Mouse (Mus musculus): ENCODE measurements around the gene Vdac2. TPM values are rescaled to one million over a fixed set of nuclear protein-coding genes. Genes with fewer than 3 reads are reported as not detected.
A peak's percentile ranks its signal among the peaks of the same experiment; 100 is the strongest.

The Vdac2 gene
- polyA plus RNA-seq, 1 experiment = not detected

- peaks cover 4% of the 10 kb centered on the region for H3K4me1 ChIP-seq (ENCODE audit: control insufficient read depth, insufficient read depth, low read length)
- H3K4me3 ChIP-seq (ENCODE audit: insufficient read depth, low read depth, low read length) = no peak overlapping the region
- no peak overlapping the region for H3K27ac ChIP-seq (ENCODE audit: insufficient read depth, low read depth, low read length)
- TF ChIP-seq POLR2A (IDR thresholded peaks at IDR 0.05; ENCODE audit: insufficient read depth, low read depth, low read length) (no peak), CTCF (IDR thresholded peaks at IDR 0.05; ENCODE audit: insufficient read depth, low read depth, low read length) (no peak)
- 78% methylated on average over 7 of the region's 7 CpGs for WGBS
These were observed 1.1 kb upstream of the Vdac2 start for GRCm38 (mm10) chr14:21823897-21824296.

GRCm38 (mm10) chr14:21825786-21826491, 901 bp downstream of the Vdac2 start:
- Histone ChIP-seq H3K4me1 (ENCODE audit: control insufficient read depth, insufficient read depth, low read length) (peaks cover 4% of the 10 kb centered on the region), H3K4me3 (ENCODE audit: insufficient read depth, low read depth, low read length) (no peak overlapping the region), H3K27ac (ENCODE audit: insufficient read depth, low read depth, low read length) (no peak overlapping the region)
- TF ChIP-seq CTCF (IDR thresholded peaks at IDR 0.05; ENCODE audit: insufficient read depth, low read depth, low read length) = no peak
- no peak for TF ChIP-seq POLR2A (IDR thresholded peaks at IDR 0.05; ENCODE audit: insufficient read depth, low read depth, low read length)
- 55% methylated on average over 9 of the region's 9 CpGs for WGBS

DNA sequence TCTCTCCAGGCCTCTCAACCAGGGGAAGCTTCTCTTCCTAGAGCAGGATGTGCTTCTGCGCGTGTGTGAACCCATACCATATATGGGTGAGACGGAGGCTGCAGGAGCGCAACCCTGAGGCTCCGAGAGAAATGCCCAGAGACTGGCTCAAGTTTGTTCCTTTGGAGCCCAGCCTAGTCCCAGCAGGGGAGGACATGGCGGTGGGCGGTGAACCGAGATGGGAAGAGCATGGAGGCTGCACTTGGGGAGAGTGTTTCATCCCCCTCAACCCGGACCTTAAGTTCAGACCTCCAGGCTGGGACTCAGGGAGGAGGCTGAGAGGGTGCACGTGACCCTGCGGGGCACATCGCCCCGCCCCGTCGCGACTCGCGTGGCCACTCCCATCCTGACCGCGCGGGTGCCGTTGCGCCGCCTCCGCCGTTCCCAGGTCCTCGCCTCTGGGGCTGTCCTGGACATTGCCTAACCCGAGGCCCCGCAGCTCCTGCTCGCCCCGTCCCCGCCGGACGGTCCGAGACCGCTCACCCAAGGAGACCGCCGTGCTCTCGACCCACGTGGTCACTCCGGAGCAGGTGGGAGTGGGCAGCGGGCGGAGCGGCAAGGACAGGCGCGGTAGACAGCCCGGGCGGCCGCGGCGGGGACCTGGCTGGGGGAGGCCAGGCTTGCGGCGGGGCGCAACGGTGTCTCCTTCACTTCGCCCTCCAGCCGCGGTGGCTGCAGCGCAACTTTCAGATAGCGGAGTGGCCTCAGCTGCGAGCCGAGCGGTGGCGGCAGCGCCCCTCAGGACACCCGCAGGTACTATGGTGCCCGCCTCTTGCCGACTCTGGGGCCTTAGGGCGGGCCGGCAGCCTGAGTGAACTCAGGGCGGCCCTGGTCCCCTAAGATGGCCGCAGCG, 6.1 kb downstream of the Vdac2 start:
- Histone ChIP-seq H3K27ac (ENCODE audit: insufficient read depth, low read depth, low read length) (peak overlapping the region; percentile 98), H3K4me1 (ENCODE audit: control insufficient read depth, insufficient read depth, low read length) (peaks cover 3% of the 10 kb centered on the region; the same call in 1 of the 2 replicates), H3K4me3 (ENCODE audit: insufficient read depth, low read depth, low read length) (peak overlapping the region; percentile 75)
- TF ChIP-seq POLR2A (IDR thresholded peaks at IDR 0.05; ENCODE audit: insufficient read depth, low read depth, low read length) (peak; percentile 36), CTCF (IDR thresholded peaks at IDR 0.05; ENCODE audit: insufficient read depth, low read depth, low read length) (no peak)
- WGBS = under 1% methylated on average over 73 of the region's 73 CpGs

GRCm38 (mm10) chr14:21831830-21832403, 6.9 kb downstream of the Vdac2 start:
- Histone ChIP-seq H3K4me3 (ENCODE audit: insufficient read depth, low read depth, low read length) (peak overlapping the region; percentile 75), H3K4me1 (ENCODE audit: control insufficient read depth, insufficient read depth, low read length) (peaks cover 3% of the 10 kb centered on the region; the same call in 1 of the 2 replicates), H3K27ac (ENCODE audit: insufficient read depth, low read depth, low read length) (peak overlapping the region; percentile 98; the same call in 1 of the 2 replicates)
- TF ChIP-seq CTCF (IDR thresholded peaks at IDR 0.05; ENCODE audit: insufficient read depth, low read depth, low read length) (no peak), POLR2A (IDR thresholded peaks at IDR 0.05; ENCODE audit: insufficient read depth, low read depth, low read length) (no peak)
- under 1% methylated on average over 28 of the region's 28 CpGs for WGBS

DNA sequence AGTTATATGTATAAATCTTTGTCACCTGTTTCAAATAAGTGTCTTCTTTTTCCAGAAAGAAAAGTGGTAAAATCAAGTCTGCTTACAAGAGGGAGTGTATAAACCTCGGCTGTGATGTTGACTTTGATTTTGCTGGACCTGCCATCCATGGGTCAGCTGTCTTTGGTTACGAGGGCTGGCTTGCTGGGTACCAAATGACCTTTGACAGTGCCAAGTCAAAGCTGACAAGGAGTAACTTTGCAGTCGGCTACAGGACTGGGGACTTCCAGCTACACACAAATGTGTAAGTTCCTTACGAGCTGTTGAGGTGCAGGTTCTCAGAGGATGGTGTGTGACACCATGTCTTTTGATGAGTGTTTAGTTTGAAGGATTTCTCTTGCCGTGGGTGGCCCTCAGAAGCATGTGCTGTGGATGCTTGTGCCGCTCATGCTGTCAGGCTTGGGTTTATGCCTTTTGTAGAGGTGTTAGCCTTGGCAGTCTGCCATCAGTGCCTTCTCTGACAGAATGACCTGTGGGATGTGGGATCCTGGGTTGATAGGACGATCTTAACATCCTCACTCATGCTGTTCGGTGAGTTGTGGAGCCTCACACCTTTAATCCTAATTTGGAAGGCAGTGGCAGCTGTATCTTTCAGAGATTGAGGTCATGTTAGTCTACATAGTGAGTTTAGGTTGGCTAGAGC, 13.4 kb downstream of the Vdac2 start:
- no peak overlapping the region for H3K27ac ChIP-seq (ENCODE audit: insufficient read depth, low read depth, low read length)
- 77% methylated on average over 8 of the region's 8 CpGs for WGBS
- TF ChIP-seq POLR2A (IDR thresholded peaks at IDR 0.05; ENCODE audit: insufficient read depth, low read depth, low read length) = no peak
- TF ChIP-seq CTCF (IDR thresholded peaks at IDR 0.05; ENCODE audit: insufficient read depth, low read depth, low read length) = no peak
- no peaks in the 10 kb centered on the region for H3K4me1 ChIP-seq (ENCODE audit: control insufficient read depth, insufficient read depth, low read length)
- H3K4me3 ChIP-seq (ENCODE audit: insufficient read depth, low read depth, low read length) = no peak overlapping the region

- TF ChIP-seq POLR2A (IDR thresholded peaks at IDR 0.05; ENCODE audit: insufficient read depth, low read depth, low read length) = no peak
- Histone ChIP-seq H3K27ac (ENCODE audit: insufficient read depth, low read depth, low read length) (no peak overlapping the region), H3K4me3 (ENCODE audit: insufficient read depth, low read depth, low read length) (no peak overlapping the region), H3K4me1 (ENCODE audit: control insufficient read depth, insufficient read depth, low read length) (0 out of 2 replicates have a peak, but pooled peaks cover 1% of the 10 kb centered on the region)
- 88% methylated on average over 5 of the region's 5 CpGs for WGBS
These were observed 17.0 kb downstream of the Vdac2 start for GRCm38 (mm10) chr14:21841819-21842592.

- Histone ChIP-seq H3K27ac (ENCODE audit: insufficient read depth, low read depth, low read length) (no peak overlapping the region), H3K4me3 (ENCODE audit: insufficient read depth, low read depth, low read length) (no peak overlapping the region), H3K4me1 (ENCODE audit: control insufficient read depth, insufficient read depth, low read length) (peaks cover 13% of the 10 kb centered on the region; the same call in 1 of the 2 replicates)
- TF ChIP-seq POLR2A (IDR thresholded peaks at IDR 0.05; ENCODE audit: insufficient read depth, low read depth, low read length) = no peak
- no peak for TF ChIP-seq CTCF (IDR thresholded peaks at IDR 0.05; ENCODE audit: insufficient read depth, low read depth, low read length)
- WGBS = 77% methylated on average over 6 of the region's 6 CpGs
These were observed 18.2 kb downstream of the Vdac2 start for GRCm38 (mm10) chr14:21843263-21843662.

All from olfactory bulb, adult 2 months (tissue).